Mouse (Mus musculus): ENCODE measurements around the gene Ubl5. TPM values are rescaled to one million over a fixed set of nuclear protein-coding genes. Genes with fewer than 3 reads are reported as not detected.

Ubl5 gene
- total RNA-seq, 2 experiments from 2014 or later = 236 to 246 TPM

Other genes starting within 250 kb of the Ubl5 start
- 1 to 10 TPM; 7.4 to 9.2 TPM for gene Zfp26, start 182.7 kb upstream of the Ubl5 start, total RNA-seq (2021)
- 1 to 10 TPM; 9.0 to 9.6 TPM for gene Zfp426, start 150.1 kb upstream of the Ubl5 start, total RNA-seq (2021)
- gene Zfp266, start 121.5 kb upstream of the Ubl5 start, total RNA-seq (2021) = 10 to 100 TPM; 23.9 to 24.7 TPM
- 1 to 10 TPM; 5.3 to 5.8 TPM for gene Zfp846, start 61.6 kb upstream of the Ubl5 start, total RNA-seq (2021)
- 10 to 100 TPM in 1 of 2 experiments, 1 to 10 TPM in 1; 7.6 to 11.3 TPM for gene Fbxl12, start 1.9 kb downstream of the Ubl5 start, total RNA-seq (2021)
- gene Pin1, start 9.2 kb downstream of the Ubl5 start, total RNA-seq (2021) = 10 to 100 TPM; 18.5 to 18.9 TPM
- gene Olfm2, start 103.5 kb downstream of the Ubl5 start, total RNA-seq (2021) = under 1 TPM in 1 of 2 experiments, not detected in 1; 0.31 TPM
- gene Col5a3, start 172.2 kb downstream of the Ubl5 start, total RNA-seq (2021) = 10 to 100 TPM; 14.4 to 16.1 TPM
- gene Rdh8, start 175.6 kb downstream of the Ubl5 start, total RNA-seq (2021) = not detected
- gene A230050P20Rik, start 225.8 kb downstream of the Ubl5 start, total RNA-seq (2021) = 1 to 10 TPM; 3.9 to 4.0 TPM
- 1 to 10 TPM; 4.3 to 4.4 TPM for gene Angptl6, start 236.8 kb downstream of the Ubl5 start, total RNA-seq (2021)
- gene Ppan, start 245.3 kb downstream of the Ubl5 start, total RNA-seq (2021) = 1 to 10 TPM; 5.5 to 7.4 TPM